Mouse (Mus musculus): ENCODE data around the gene Chchd10. TPM values are rescaled to one million over a fixed set of nuclear protein-coding genes. Genes with fewer than 3 reads are reported as not detected.
A peak's percentile ranks its signal among the peaks of the same experiment; 100 is the strongest.
"Not testable (repeated sequence)": the region's sequence is repeated elsewhere in the genome, so short reads cannot be mapped to it uniquely, and the experiment has no call there.

Gene Chchd10
- total RNA-seq (2014; rRNA removed) (216 and 266 TPM in 2 replicates), polyA plus RNA-seq (2015; fragmentation: Nextera tagmentation; extraction: Ambion mirVana) (221 and 260 TPM in 2 replicates)

- Histone ChIP-seq H3K9ac (replicated peaks; ENCODE audit: low read length, poor library complexity, severe bottlenecking) (peak within 1 kb of the TSS; percentile 61), H3K36me3 (ENCODE audit: insufficient read depth, low read length) (no peaks in the 10 kb centered on the region), H3K27ac (ENCODE audit: low read depth, low read length) (no peak within 1 kb of the TSS), H3K4me1 (ENCODE audit: insufficient read depth, low read length) (no peaks in the 10 kb centered on the region), H3K27me3 (ENCODE audit: insufficient read depth, low read length) (no peaks in the 10 kb centered on the region), H3K4me3 (ENCODE audit: low read depth, low read length) (peak within 1 kb of the TSS; percentile 39), H3K9me3 (ENCODE audit: low read length) (no peaks in the 10 kb centered on the region), H3K4me2 (ENCODE audit: low read depth, low read length, poor library complexity, severe bottlenecking) (peak within 1 kb of the TSS; percentile 85)
- WGBS = 37% methylated on average over 6 of the region's 6 CpGs
- TF ChIP-seq CTCF (IDR thresholded peaks at IDR 0.05) = no peak
- DNase-seq (ENCODE audit: low spot score) (no peak), ATAC-seq (ENCODE audit: low FRiP score) (no peak)
Measured at GRCm38 (mm10) chr10:75932891-75933290, at the start of gene Chchd10. Gene Chchd10 (plus strand): TSS chr10:75933130.

GRCm38 (mm10) chr10:75883232-75883552 lies 49.7 kb upstream of the Chchd10 start:
- Histone ChIP-seq H3K9me3 (ENCODE audit: low read length) (no peaks in the 10 kb centered on the region), H3K27me3 (ENCODE audit: insufficient read depth, low read length) (no peaks in the 10 kb centered on the region), H3K9ac (replicated peaks; ENCODE audit: low read length, poor library complexity, severe bottlenecking) (no peak overlapping the region), H3K27ac (ENCODE audit: low read depth, low read length) (no peak overlapping the region), H3K4me2 (ENCODE audit: low read depth, low read length, poor library complexity, severe bottlenecking) (peak overlapping the region; percentile 15; the same call in 1 of the 2 replicates), H3K36me3 (ENCODE audit: insufficient read depth, low read length) (no peaks in the 10 kb centered on the region), H3K4me3 (ENCODE audit: low read depth, low read length) (no peak overlapping the region), H3K4me1 (ENCODE audit: insufficient read depth, low read length) (no peaks in the 10 kb centered on the region)
- ATAC-seq (ENCODE audit: low FRiP score) = peak; percentile 60; the same call in 1 of the 2 replicates
- peak; percentile 76 for TF ChIP-seq CTCF (IDR thresholded peaks at IDR 0.05)
- DNase-seq (ENCODE audit: low spot score) = peak; percentile 81
- under 1% methylated on average over 10 of the region's 10 CpGs for WGBS

DNA sequence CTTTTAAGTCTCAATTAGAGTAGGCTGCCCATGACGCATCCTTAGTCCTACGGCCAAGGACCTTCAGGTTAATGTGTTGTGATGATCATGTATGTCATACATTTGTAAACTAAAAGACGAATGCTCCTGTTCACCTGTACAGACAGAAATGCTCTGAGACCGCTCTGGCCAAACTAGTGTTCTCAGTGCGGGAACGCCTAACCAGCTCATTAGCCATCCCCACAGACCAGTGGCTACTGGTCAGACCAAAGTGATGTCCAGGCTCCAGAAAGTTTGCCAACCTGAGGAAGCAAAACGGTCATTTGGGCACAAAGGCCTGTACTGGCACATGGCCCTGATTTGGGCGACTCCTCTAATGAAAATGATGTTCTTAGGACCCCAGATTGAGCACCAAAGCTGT lies 48.2 kb upstream of the Chchd10 start:
- H3K36me3 ChIP-seq (ENCODE audit: insufficient read depth, low read length) = no peaks in the 10 kb centered on the region
- DNase-seq (ENCODE audit: low spot score) (no peak), ATAC-seq (ENCODE audit: low FRiP score) (no peak)
- H3K4me1 ChIP-seq (ENCODE audit: insufficient read depth, low read length) = no peaks in the 10 kb centered on the region
- no peak overlapping the region for H3K4me2 ChIP-seq (ENCODE audit: low read depth, low read length, poor library complexity, severe bottlenecking)
- H3K9me3 ChIP-seq (ENCODE audit: low read length) = no peaks in the 10 kb centered on the region
- H3K27ac ChIP-seq (ENCODE audit: low read depth, low read length) = no peak overlapping the region
- no peak overlapping the region for H3K9ac ChIP-seq (replicated peaks; ENCODE audit: low read length, poor library complexity, severe bottlenecking)
- 96% methylated on average over 8 of the region's 8 CpGs for WGBS
- H3K4me3 ChIP-seq (ENCODE audit: low read depth, low read length) = no peak overlapping the region
- TF ChIP-seq CTCF (IDR thresholded peaks at IDR 0.05) = no peak
- H3K27me3 ChIP-seq (ENCODE audit: insufficient read depth, low read length) = no peaks in the 10 kb centered on the region

- not testable (repeated sequence) for H3K9ac ChIP-seq (replicated peaks; ENCODE audit: low read length, poor library complexity, severe bottlenecking); H3K36me3 ChIP-seq (ENCODE audit: insufficient read depth, low read length); ATAC-seq (ENCODE audit: low FRiP score); H3K9me3 ChIP-seq (ENCODE audit: low read length); H3K4me3 ChIP-seq (ENCODE audit: low read depth, low read length); H3K27me3 ChIP-seq (ENCODE audit: insufficient read depth, low read length); DNase-seq (ENCODE audit: low spot score); H3K4me2 ChIP-seq (ENCODE audit: low read depth, low read length, poor library complexity, severe bottlenecking); H3K4me1 ChIP-seq (ENCODE audit: insufficient read depth, low read length); H3K27ac ChIP-seq (ENCODE audit: low read depth, low read length)
- 91% methylated on average over 5 of the region's 5 CpGs for WGBS
Measured at GRCm38 (mm10) chr10:75887504-75887903, 45.4 kb upstream of the Chchd10 start.

GRCm38 (mm10) chr10:75889406-75890153 lies 43.4 kb upstream of the Chchd10 start:
- Histone ChIP-seq H3K4me2 (ENCODE audit: low read depth, low read length, poor library complexity, severe bottlenecking) (no peak overlapping the region), H3K4me3 (ENCODE audit: low read depth, low read length) (no peak overlapping the region), H3K9me3 (ENCODE audit: low read length) (no peaks in the 10 kb centered on the region), H3K27me3 (ENCODE audit: insufficient read depth, low read length) (no peaks in the 10 kb centered on the region), H3K36me3 (ENCODE audit: insufficient read depth, low read length) (peaks cover 4% of the 10 kb centered on the region; the same call in 1 of the 2 replicates), H3K9ac (replicated peaks; ENCODE audit: low read length, poor library complexity, severe bottlenecking) (no peak overlapping the region), H3K4me1 (ENCODE audit: insufficient read depth, low read length) (peaks cover 4% of the 10 kb centered on the region; the same call in 1 of the 2 replicates), H3K27ac (ENCODE audit: low read depth, low read length) (no peak overlapping the region)
- DNase-seq (ENCODE audit: low spot score) (no peak), ATAC-seq (ENCODE audit: low FRiP score) (no peak)
- TF ChIP-seq CTCF (IDR thresholded peaks at IDR 0.05) = no peak
- 56% methylated on average over 8 of the region's 8 CpGs for WGBS

DNA sequence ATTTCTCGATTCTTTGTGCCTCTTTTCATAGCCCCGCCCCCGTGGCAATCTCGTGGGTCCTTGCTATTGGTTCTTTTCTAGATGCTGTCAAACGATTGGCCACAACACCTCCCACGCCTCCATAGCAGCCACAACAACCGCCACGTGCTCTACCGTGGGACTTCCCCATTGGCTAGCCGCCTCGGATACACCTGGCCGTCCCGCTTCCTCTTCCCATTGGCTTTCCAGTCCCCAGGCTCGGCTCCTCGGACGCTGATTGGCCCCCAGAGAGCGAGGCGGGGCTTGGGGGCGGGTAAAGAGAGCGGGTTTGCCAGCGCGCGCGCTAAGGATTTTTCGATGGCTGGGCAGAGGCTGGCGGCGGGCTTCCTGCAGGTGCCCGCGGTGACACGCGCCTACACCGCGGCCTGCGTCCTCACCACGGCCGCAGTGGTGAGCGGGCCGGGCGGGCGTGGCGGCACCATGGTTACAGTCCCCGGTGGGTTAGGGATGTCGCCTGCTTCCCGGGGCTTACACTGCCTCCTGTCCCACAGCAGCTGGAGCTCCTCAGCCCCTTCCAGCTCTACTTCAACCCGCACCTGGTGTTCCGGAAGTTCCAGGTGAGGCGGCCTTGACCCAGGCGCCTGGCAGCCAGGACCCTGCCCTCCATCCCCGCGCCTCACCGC lies 39.7 kb upstream of the Chchd10 start, which contains the start of gene Derl3:
Derl3 (plus strand) TSS at position 325 of the 662 bp plus-strand sequence.
- peaks cover 4% of the 10 kb centered on the region; the same call in 1 of the 2 replicates for H3K4me1 ChIP-seq (ENCODE audit: insufficient read depth, low read length)
- H3K27ac ChIP-seq (ENCODE audit: low read depth, low read length) = 0 out of 2 replicates have a peak within 1 kb of the TSS, but pooled peaks have one; percentile 32
- peak within 1 kb of the TSS; percentile 44 for H3K9ac ChIP-seq (replicated peaks; ENCODE audit: low read length, poor library complexity, severe bottlenecking)
- H3K4me2 ChIP-seq (ENCODE audit: low read depth, low read length, poor library complexity, severe bottlenecking) = peak within 1 kb of the TSS; percentile 90
- peak within 1 kb of the TSS; percentile 33 for H3K4me3 ChIP-seq (ENCODE audit: low read depth, low read length)
- ATAC-seq (ENCODE audit: low FRiP score) (peak; percentile 99), DNase-seq (ENCODE audit: low spot score) (peak; percentile 99)
- WGBS = 1% methylated on average over 48 of the region's 51 CpGs
- TF ChIP-seq CTCF (IDR thresholded peaks at IDR 0.05) = no peak
- peaks cover 34% of the 10 kb centered on the region for H3K36me3 ChIP-seq (ENCODE audit: insufficient read depth, low read length)
- no peaks in the 10 kb centered on the region for H3K27me3 ChIP-seq (ENCODE audit: insufficient read depth, low read length)
- no peaks in the 10 kb centered on the region for H3K9me3 ChIP-seq (ENCODE audit: low read length)
